Mouse (Mus musculus): Measurements from ENCODE around the gene 1700030J22Rik.
A peak's percentile ranks its signal among the peaks of the same experiment; 100 is the strongest.

1700030J22Rik gene

DNA sequence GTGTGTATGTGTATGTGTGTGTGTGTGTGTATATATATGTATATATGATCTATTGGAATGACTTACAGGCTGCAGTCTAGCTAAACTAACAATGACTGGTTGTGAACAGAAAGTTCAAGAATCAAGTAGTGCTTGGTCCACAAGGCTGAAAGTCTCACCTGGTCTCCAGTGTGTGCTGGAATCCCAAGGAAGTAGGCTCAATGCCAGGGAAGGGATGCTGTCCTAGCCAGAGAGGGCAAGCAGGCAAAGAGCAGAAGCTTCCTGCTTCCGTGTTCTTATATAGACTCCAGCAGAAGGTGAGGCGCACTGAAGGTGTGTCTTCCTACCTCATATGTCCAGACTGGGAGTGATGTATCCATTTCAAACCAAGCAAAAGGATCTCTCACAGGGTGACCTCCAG lies 27.0 kb downstream of the 1700030J22Rik start:
- no peak for DNase-seq (ENCODE audit: low spot score)

GRCm38 (mm10) chr8:116951369-116951768 lies 27.4 kb downstream of the 1700030J22Rik start:
- peak; percentile 48 for DNase-seq (ENCODE audit: low spot score)

GRCm38 (mm10) chr8:116947589-116947988 lies 31.2 kb downstream of the 1700030J22Rik start:
- no peak for DNase-seq (ENCODE audit: low spot score)

GRCm38 (mm10) chr8:116946851-116947250 lies 31.9 kb downstream of the 1700030J22Rik start:
- DNase-seq (ENCODE audit: low spot score): no peak

DNA sequence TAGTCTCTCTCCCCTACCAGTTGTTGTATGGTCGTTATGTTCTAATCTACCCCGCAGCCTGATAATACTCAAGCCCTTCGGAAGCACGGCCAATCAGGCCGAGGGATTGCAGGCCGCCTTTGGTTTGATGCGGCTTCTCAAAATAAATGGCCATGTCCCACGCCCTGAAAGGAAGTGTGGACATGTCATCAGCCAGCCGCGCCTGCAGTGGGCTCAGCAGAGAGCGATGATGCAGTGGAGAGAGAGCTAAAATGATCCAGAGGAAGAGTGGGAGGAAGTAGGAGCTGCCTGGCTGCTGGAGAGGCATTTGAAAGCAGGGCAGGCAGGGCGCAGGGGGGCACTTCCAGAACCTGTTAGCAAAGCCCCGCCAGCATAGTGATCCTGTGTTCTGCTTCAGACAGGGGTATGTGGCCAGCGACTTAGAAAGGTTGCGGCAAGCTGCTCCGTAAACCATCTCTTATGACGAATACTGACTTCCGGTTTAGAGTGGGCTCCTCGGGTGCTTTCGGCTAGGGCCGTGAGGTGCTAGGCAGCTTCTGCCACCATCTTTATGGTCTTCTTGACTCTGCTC lies 32.4 kb downstream of the 1700030J22Rik start:
- no peak for DNase-seq (ENCODE audit: low spot score)

DNA sequence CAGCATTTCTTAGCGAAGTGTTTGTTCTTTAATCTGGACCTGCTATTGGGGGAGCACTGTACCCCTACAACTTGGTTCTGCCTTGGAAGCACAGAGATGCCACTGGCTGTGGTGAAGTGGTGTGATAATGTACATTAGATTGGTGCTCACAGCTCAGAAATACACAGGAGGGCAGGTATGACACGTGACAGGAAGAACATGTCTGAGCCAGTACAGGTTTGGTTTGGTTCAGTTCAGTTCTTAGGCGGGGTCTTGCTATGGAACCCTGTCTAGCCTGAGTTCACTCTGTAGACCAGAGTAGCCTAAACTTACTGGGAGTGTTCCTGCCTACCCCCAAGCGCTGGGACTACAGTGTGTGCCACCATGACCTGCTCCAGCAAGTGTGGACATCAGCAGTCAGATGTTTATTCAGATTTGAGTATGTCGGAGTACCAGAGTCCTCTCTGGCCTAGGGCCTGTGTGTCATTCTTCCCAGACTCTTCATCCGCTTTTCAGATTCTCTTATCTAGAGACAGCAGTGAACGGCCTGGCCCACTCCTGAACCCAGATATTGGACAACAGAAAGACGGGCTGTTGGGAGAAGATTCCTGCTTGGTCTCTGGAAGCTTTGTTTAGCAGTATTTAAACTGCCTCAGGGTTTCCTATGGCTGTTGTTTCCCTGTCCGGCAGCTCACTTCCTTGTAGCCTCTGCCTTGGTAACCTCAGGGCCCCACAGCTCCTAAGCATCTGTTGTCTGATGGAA lies 33.4 kb downstream of the 1700030J22Rik start:
- no peak for DNase-seq (ENCODE audit: low spot score)

GRCm38 (mm10) chr8:116944385-116944696 lies 34.4 kb downstream of the 1700030J22Rik start:
- DNase-seq (ENCODE audit: low spot score): no peak

GRCm38 (mm10) chr8:116943555-116944384 lies 35.0 kb downstream of the 1700030J22Rik start:
- DNase-seq (ENCODE audit: low spot score): peak; percentile 44

- DNase-seq (ENCODE audit: low spot score): peak; percentile 88
These were observed 35.6 kb downstream of the 1700030J22Rik start, which contains the start of gene Atmin for GRCm38 (mm10) chr8:116943161-116943554. Atmin (plus strand) TSS chr8:116943393.

GRCm38 (mm10) chr8:116942284-116943058 lies 36.3 kb downstream of the 1700030J22Rik start:
- DNase-seq (ENCODE audit: low spot score): peak; percentile 51

DNA sequence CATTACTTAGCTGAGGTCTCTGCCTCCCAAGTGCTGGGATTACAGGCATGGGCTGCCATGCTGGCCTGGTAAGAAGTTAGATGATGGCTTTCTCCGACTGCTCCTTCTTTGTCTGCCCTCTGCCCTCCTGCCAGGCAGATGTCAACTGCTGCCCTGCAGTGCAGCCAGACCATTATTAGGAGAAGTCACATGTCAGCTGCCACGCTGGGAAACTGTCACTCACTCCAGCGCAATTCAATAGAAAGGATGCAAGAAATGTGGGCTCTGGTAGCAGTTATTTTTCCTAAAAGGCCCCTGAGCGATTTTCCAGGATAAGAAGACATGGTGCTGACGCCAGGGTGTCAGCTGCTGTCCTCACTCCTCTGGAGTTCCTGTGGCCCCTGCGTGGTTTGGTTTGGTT lies 43.3 kb downstream of the 1700030J22Rik start:
- no peak for DNase-seq (ENCODE audit: low spot score)

- no peak for DNase-seq (ENCODE audit: low spot score)
These were observed 43.8 kb downstream of the 1700030J22Rik start for GRCm38 (mm10) chr8:116934976-116935375.

GRCm38 (mm10) chr8:116928588-116928987 lies 50.2 kb downstream of the 1700030J22Rik start:
- no peak for DNase-seq (ENCODE audit: low spot score)

GRCm38 (mm10) chr8:116927880-116928279 lies 50.9 kb downstream of the 1700030J22Rik start:
- no peak for DNase-seq (ENCODE audit: low spot score)

DNA sequence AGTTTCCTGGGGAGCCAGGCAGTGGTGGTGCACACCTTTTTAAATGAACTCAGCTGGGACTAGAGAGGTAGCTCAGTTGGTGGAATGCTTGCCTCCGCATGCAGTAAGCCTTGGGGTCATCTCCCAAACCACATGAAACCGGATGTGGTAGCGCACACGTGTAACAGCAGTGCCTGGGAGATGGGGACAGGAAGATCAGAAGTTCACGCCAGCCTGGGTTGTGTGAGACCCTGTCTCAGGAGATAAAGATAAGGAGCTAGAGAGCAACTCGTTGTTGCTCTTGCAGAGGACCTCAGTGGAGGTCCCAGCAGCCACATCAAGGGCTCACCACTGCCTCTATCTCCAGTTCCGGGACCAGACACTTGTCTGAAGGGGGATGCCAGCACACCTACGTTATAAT lies 55.2 kb downstream of the 1700030J22Rik start:
- no peak for DNase-seq (ENCODE audit: low spot score)

DNA sequence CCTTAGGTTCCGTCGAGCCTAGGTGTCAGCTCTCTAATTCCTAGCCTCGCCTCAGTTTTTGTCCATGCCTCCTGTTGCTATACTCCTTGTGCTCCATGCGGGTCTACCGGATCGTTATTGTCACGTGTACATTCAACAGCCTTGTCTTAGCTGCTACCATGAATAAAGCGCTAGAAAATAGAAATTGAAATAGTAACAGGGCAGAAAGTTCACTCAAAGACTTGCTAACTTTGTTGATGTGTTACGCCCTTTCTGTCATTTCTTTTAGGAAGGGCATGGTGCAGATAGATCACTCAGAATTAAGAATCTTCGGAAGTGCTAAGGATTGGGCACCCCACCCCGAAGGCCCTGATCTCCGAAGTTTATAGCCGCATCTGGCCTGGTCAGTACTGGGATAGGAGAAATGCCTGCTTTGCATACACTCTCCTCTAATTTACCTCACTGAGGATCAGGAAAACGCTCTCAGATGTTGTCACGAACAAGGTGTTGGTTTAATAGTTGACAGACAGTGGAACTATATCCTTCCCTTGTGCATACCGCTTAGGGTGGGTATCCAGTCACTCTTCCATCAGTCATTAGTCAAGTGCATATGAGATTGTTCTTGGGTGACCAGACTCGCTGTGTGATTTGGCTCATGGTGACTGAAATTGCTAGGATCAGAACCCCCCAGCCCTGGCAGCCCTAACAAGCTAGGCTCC lies 56.5 kb downstream of the 1700030J22Rik start:
- DNase-seq (ENCODE audit: low spot score): no peak

DNA sequence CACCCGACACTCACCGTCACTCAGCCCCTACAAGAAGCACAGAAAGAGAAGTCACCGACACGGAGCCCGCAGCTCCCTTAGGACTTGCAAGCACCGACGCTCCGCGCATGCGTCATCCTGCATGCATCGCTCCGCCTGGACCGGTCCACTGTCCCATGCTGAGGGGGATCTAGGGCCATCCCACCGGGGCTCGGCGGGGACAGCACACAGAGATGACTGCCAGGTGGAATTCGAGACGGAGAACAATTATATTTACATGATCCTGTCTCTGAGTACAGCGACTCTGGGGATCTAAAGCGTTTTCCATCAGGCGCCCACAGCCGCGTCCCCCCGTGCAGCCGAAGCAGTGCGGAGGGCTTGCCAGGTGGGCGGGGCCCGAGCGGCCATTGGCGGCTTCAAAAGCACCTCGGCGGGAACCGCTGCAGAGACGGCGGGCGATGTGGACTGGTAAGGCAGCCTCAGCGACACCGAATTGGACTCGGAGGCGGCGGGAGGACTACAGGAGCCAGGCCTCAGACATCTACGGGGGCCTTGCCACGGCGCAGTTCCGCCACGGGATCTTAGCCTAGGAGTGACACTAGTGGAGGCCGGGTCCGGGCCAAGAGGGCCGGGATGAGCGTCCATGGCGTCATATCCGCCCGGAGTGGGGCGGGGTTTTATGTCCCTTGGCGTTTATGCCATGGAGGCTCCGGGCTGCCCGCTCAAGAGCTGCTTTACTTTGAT lies 57.3 kb downstream of the 1700030J22Rik start, which contains the start of the genes Cmc2 and Cenpn:
Gene Cmc2, minus strand, starts transcription at position 119 of the 723 bp plus-strand sequence.
Gene Cenpn, plus strand, starts transcription at position 394 of the 723 bp plus-strand sequence.
- DNase-seq (ENCODE audit: low spot score): peak; percentile 98

GRCm38 (mm10) chr8:116921005-116921336 lies 57.8 kb downstream of the 1700030J22Rik start:
- DNase-seq (ENCODE audit: low spot score): no peak
